14 mouse cellular contexts compared by ENCODE assay signal in the genomic region with DNA sequence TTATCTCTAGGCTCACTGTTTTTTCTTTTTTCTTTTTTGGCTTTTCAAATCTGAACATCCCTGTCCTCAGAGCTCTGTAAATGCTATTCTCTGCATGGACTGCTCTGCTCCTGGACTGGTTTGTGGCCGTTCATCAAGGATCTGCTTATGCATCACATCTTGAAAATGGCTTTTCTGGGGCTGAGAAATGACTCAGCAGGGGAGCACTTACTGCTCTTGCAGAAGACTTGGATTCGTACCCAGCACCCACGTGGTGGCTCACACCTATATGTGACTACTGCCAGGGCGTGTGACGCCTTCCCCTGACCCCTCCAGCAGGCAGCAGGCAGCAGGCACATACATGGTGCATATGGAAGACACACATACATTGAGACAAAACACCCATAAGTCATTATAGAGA.
DNase-seq lines count a peak whose midpoint lies in the region.
"Had no signal": no experiment of that assay in that cellular context is flagged by ENCODE, and none has a peak within 500 bp of the region (broad histone marks: within the 10 kb centered on the region; RNA-seq: fewer than 3 reads in every experiment).

No protein-coding gene starts in this region.

- DNase-seq in adrenal gland, adult 2 months: peak; percentile 38
- no peak for DNase-seq in adrenal gland, adult 18-20 months (ENCODE audit: low spot score in 2 of 2)
- DNase-seq in heart, adult 11 months: peak; percentile 40
- no peak for DNase-seq in heart, postnatal 36 days
- peak; percentile 51 for DNase-seq in right cerebral cortex, adult 18-20 months
- DNase-seq in right cerebral cortex, postnatal 10 days (ENCODE audit: low spot score in 2 of 2): no peak
- peak; percentile 53 for DNase-seq in NIH3T3 (ENCODE audit: low read depth)
- no peak for DNase-seq in gastrocnemius, postnatal 36 days
- DNase-seq: adrenal gland, postnatal 25 days; cerebellum, adult 11-12 months; cerebellum, adult 9-10 months; cerebellum, postnatal 25 days; heart, adult 2 months; heart, postnatal 14 days had no signal

- intact Hi-C loops in heart, postnatal 36 days (cut with DNase I): no loop called here
- intact Hi-C loops in gastrocnemius, postnatal 36 days (cut with DNase I): no loop called here

Comparison
In these comparisons a context has a peak if more than half of its experiments do, and no peak if none do; other contexts are left out.
1. DNase-seq: peak in adrenal gland, adult 2 months (single experiment), heart, adult 11 months (single experiment), right cerebral cortex, adult 18-20 months (single experiment) and NIH3T3 (single experiment); none in adrenal gland, adult 18-20 months (0 of 2), heart, postnatal 36 days (0 of 2), right cerebral cortex, postnatal 10 days (0 of 2) and gastrocnemius, postnatal 36 days (0 of 2).